Mouse (Mus musculus) embryonic fibroblast, embryonic 13.5 days (primary cell): ENCODE data around the gene Gpr87. TPM values are rescaled to one million over a fixed set of nuclear protein-coding genes. Genes with fewer than 3 reads are reported as not detected.

Source experiments
- H3K27ac ChIP-seq: 2 replicates; pipeline ENCODE4 v1.5.1; 2012; ENCODE audit warnings: low read length, control low read depth, inconsistent platforms; ENCODE audit not compliant: insufficient read depth
- H3K4me1 ChIP-seq: 2 replicates; pipeline ENCODE4 v1.6.1; 2011; ENCODE audit warnings: low read length; ENCODE audit not compliant: control insufficient read depth, insufficient read depth
- H3K4me3 ChIP-seq: 2 replicates; pipeline ENCODE4 v1.5.1; 2011; ENCODE audit warnings: mild to moderate bottlenecking, control low read depth, low read length; ENCODE audit not compliant: insufficient read depth
- CTCF ChIP-seq: IDR thresholded peaks from 2 replicates; pipeline ENCODE4 v1.5.1; 2011; ENCODE audit warnings: mild to moderate bottlenecking, control low read depth, low read length, moderate library complexity, borderline replicate concordance; ENCODE audit not compliant: insufficient read depth
- POLR2A ChIP-seq: IDR thresholded peaks from 2 replicates; pipeline ENCODE4 v1.6.1; 2011; ENCODE audit warnings: low read depth, mild to moderate bottlenecking, control low read depth, low read length, moderate library complexity
- polyA plus RNA-seq: library from polyadenylated mRNA; stranded (reverse); fragments of >200 nt; gene quantifications from 2 replicates; pipeline ENCODE4 v1.2.4, GENCODE M21; 2011; ENCODE audit warnings: low read depth; ENCODE audit not compliant: missing spikeins, insufficient read length

Gpr87 gene
- polyA plus RNA-seq, 1 experiment, result not detected

GRCm38 (mm10) chr3:59169215-59169614 lies 25.7 kb downstream of the Gpr87 start:
- no peak overlapping the region for H3K4me3 ChIP-seq
- H3K4me1 ChIP-seq, result no peaks in the 10 kb centered on the region
- no peak overlapping the region for H3K27ac ChIP-seq
- TF ChIP-seq POLR2A, result no peak
- TF ChIP-seq CTCF, result no peak

GRCm38 (mm10) chr3:59168476-59168875 lies 26.4 kb downstream of the Gpr87 start:
- Histone ChIP-seq H3K27ac (no peak overlapping the region), H3K4me1 (no peaks in the 10 kb centered on the region), H3K4me3 (no peak overlapping the region)
- TF ChIP-seq CTCF (no peak), POLR2A (no peak)

- no peak overlapping the region for H3K27ac ChIP-seq
- H3K4me3 ChIP-seq, result no peak overlapping the region
- TF ChIP-seq CTCF (no peak), POLR2A (no peak)
Measured at GRCm38 (mm10) chr3:59167417-59168054, 27.4 kb downstream of the Gpr87 start.

GRCm38 (mm10) chr3:59160465-59160864 lies 34.4 kb downstream of the Gpr87 start:
- H3K4me3 ChIP-seq, result no peak overlapping the region
- no peaks in the 10 kb centered on the region for H3K4me1 ChIP-seq
- no peak overlapping the region for H3K27ac ChIP-seq
- TF ChIP-seq POLR2A (no peak), CTCF (no peak)

More at GRCm38 (mm10) chr3:59167417-59168054, 27.4 kb downstream of the Gpr87 start:
- H3K4me1 ChIP-seq, result no peaks in the 10 kb centered on the region

GRCm38 (mm10) chr3:59157048-59157447 lies 37.9 kb downstream of the Gpr87 start:
- Histone ChIP-seq H3K27ac (no peak overlapping the region), H3K4me3 (no peak overlapping the region), H3K4me1 (no peaks in the 10 kb centered on the region)
- no peak for TF ChIP-seq POLR2A
- no peak for TF ChIP-seq CTCF

GRCm38 (mm10) chr3:59155404-59155803 lies 39.5 kb downstream of the Gpr87 start:
- TF ChIP-seq CTCF (no peak), POLR2A (no peak)
- Histone ChIP-seq H3K4me3 (no peak overlapping the region), H3K4me1 (no peaks in the 10 kb centered on the region), H3K27ac (no peak overlapping the region)

- no peak overlapping the region for H3K27ac ChIP-seq
- no peak overlapping the region for H3K4me3 ChIP-seq
- TF ChIP-seq POLR2A (no peak), CTCF (no peak)
- no peaks in the 10 kb centered on the region for H3K4me1 ChIP-seq
Measured at GRCm38 (mm10) chr3:59154888-59155287, 40.0 kb downstream of the Gpr87 start.

GRCm38 (mm10) chr3:59153424-59153823 lies 41.5 kb downstream of the Gpr87 start, which contains the start of gene P2ry14:
Gene P2ry14, minus strand, starts transcription at chr3:59153618.
- Histone ChIP-seq H3K4me1 (no peaks in the 10 kb centered on the region), H3K27ac (no peak within 1 kb of the TSS), H3K4me3 (no peak within 1 kb of the TSS)
- no peak for TF ChIP-seq POLR2A
- no peak for TF ChIP-seq CTCF

GRCm38 (mm10) chr3:59150624-59151023 lies 44.3 kb downstream of the Gpr87 start:
- Histone ChIP-seq H3K4me1 (no peaks in the 10 kb centered on the region), H3K27ac (no peak overlapping the region), H3K4me3 (no peak overlapping the region)
- TF ChIP-seq CTCF (no peak), POLR2A (no peak)

- Histone ChIP-seq H3K4me1 (no peaks in the 10 kb centered on the region), H3K4me3 (no peak overlapping the region), H3K27ac (no peak overlapping the region)
- TF ChIP-seq CTCF (no peak), POLR2A (no peak)
Measured at GRCm38 (mm10) chr3:59149646-59150045, 45.3 kb downstream of the Gpr87 start.

GRCm38 (mm10) chr3:59145194-59145593 lies 49.7 kb downstream of the Gpr87 start:
- Histone ChIP-seq H3K27ac (no peak overlapping the region), H3K4me1 (peaks cover 4% of the 10 kb centered on the region; the same call in 1 of the 2 replicates), H3K4me3 (no peak overlapping the region)
- TF ChIP-seq POLR2A, result no peak
- TF ChIP-seq CTCF, result no peak
